Mouse (Mus musculus): ENCODE data around the gene Thap4. TPM values are rescaled to one million over a fixed set of nuclear protein-coding genes. Genes with fewer than 3 reads are reported as not detected.
A peak's percentile ranks its signal among the peaks of the same experiment; 100 is the strongest.
"Not testable (repeated sequence)": the region's sequence is repeated elsewhere in the genome, so short reads cannot be mapped to it uniquely, and the experiment has no call there.

Thap4 gene
- total RNA-seq, 4 experiments from 2014 or later = 33.6 to 45.6 (median 42.1) TPM

DNA sequence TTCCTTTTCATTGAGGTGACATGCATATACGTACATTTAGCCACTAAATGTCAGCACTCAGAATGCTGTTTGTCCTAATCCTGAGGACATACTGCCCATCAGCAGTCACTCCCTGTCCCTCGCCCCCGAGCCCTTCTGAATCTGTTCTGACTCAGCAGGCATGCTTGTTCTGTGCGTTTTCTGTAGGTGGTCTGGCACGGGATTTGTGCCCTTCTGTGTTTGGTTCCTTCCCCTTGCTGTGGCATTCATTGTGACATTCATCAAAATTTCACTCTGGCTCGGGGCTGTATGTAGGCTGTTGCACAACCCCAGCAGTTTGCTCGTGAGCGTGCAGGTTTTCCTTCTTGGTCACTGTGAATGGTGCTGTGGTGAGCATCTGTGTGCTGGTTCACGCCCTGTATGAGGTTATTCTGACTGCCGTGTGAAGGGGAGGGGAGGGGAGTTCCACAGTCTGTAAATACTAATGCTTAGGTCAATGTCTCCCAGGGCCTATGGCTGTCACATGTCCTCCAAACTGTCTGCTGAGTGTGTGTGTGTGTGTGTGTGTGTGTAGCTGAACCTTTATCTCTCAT, 62.8 kb downstream of the Thap4 start:
- DNase-seq (ENCODE audit: low spot score in 2 of 2) = no peak

DNA sequence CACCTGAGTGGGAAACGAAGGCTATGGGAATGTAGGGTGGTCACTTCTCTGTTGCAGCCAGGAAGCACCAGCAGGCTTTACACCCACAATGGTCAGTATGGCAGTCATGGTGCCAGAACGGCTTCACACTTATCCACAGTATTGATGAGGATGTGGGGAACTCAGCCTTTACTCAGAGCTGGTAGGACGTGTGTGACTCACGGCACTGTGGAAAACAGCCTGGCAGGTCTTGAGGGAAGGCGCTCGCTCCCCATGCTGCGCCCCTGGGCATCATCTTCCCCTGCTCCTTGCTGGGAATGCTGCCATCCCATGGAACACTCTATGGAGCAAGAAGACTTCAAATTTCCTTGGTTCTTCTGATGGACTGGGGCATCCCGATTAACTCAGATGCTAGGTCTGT, 63.6 kb downstream of the Thap4 start:
- DNase-seq (ENCODE audit: low spot score in 2 of 2) = no peak

GRCm38 (mm10) chr1:93689901-93690496, 64.7 kb downstream of the Thap4 start:
- no peak for DNase-seq (ENCODE audit: low spot score in 2 of 2)

DNA sequence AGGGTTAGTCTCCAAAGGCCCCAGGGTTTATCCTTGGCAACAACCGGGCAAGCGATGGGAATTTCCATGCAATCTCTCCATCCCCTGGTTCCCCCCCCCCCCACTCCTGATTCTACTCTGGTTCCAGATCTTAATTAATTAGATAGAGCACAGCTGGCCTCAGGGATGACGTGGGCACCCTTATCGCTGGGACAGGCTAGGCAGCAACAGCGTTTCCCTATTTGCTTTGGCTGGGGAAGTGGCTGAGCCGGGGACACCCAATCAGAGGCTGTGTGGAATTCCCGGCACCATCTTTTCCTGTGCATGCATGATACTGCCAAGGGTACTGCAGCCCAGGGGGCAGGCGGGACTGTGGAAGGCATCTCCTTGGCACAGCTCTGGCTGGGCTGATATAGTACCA, 66.5 kb downstream of the Thap4 start:
- DNase-seq (ENCODE audit: low spot score in 2 of 2) = no peak

DNA sequence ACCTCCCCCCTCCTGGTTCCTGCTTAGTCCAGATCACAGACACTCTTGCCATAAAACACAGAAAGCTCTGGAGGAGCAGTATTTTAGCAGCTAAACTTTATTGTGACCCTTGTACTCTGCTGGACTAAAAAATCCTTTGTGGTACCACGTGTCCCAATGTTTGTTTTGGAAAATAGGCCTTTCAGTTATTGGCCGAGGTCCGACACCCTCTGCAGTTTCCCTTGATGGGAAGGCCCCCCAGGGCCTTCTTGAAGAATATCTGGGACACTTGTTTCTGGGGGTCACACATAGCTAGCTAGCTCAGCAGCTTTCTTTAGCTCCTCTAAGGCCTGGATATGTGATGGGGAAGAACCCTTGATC, 67.7 kb downstream of the Thap4 start:
- DNase-seq (ENCODE audit: low spot score in 2 of 2) = no peak

DNA sequence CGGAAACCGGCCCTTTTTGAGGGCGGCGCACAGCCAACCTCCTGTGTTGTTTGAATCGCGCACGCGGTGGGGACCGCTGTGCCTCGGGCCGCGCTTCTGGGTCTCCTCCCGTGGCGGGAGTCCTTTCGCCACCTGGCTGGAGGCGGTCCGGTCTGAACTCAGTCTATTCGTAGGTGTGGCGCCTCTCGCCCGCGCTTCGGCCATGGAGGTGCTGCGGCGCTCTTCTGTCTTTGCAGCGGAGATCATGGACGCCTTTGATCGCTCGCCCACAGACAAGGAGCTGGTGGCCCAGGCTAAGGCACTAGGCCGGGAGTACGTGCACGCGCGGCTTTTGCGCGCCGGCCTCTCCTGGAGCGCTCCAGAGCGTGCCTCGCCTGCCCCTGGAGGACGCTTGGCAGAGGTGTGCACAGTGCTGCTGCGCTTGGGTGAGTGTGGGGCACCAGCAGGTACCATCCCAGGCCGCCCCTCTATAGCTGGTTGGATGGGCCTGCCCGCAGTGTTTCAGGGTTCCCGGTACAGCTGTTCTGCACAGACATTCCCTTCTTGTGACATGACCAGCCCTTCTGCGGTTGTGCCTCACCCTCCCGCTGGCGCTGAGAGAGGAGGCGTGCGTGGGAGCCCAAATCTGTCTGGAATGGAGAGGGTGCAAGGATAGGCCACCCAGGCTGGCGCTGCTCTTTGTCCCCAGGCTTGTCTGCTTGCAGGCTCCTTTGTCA, 68.3 kb downstream of the Thap4 start:
- peak; percentile 42 to 49 for DNase-seq (ENCODE audit: low spot score in 2 of 2)

GRCm38 (mm10) chr1:93685401-93686244, 69.0 kb downstream of the Thap4 start, which contains the start of gene Bok:
TSS of gene Bok (plus strand) at chr1:93685660.
- peak; percentile 37 to 54 for DNase-seq (ENCODE audit: low spot score in 2 of 2)

GRCm38 (mm10) chr1:93679889-93680568, 74.6 kb downstream of the Thap4 start:
- DNase-seq (ENCODE audit: low spot score in 2 of 2) = no peak

DNA sequence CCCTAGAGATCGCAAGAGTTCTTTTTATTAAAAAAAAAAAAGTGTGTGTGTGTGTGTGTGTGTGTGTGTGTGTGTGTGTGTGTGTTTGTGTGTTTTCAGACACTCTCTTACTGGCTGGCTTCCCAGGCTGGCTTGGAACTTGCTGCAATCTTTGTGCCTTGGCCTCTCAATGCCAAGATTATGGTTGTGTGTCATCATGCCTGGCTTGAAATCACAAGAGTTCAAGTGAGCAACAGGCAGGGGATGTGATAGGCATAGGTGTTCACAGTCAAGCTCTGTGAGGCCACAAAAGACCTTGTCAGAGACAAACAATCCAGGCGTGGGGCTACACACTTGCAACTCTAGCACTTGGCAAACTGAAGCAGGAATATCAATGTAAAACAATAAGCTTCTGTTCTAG, 76.3 kb downstream of the Thap4 start:
- no peak for DNase-seq (ENCODE audit: low spot score in 2 of 2)

- DNase-seq (ENCODE audit: low spot score in 2 of 2) = no peak
Observed at GRCm38 (mm10) chr1:93672682-93673081, 82.0 kb downstream of the Thap4 start.

DNA sequence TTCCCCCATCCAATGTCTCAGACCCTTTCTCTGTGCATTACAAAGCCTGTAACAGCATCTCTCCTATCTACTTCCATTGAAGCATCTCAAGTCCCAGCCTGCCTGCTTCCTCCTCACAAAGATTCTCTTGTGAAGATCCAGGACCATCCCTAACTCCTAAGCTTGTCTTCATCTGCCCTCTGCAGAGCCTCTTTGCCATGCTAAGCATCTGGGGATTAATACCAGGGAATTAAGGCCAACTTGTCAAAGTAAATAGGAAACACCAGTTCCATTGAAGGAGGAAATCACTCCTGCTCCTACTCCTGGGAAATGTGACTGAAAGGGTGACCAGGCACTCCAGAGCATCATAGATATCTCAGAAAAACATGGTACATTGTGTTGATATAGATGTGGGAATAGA, 84.7 kb downstream of the Thap4 start:
- DNase-seq (ENCODE audit: low spot score in 2 of 2) = no peak

- DNase-seq (ENCODE audit: low spot score in 2 of 2) = peak; percentile 22 to 25
Observed at GRCm38 (mm10) chr1:93668791-93669548, 85.7 kb downstream of the Thap4 start.

- DNase-seq (ENCODE audit: low spot score in 2 of 2) = no peak
Observed at GRCm38 (mm10) chr1:93667760-93668400, 86.8 kb downstream of the Thap4 start.

- DNase-seq (ENCODE audit: low spot score in 2 of 2) = not testable (repeated sequence)
Observed at GRCm38 (mm10) chr1:93658559-93658958, 96.1 kb downstream of the Thap4 start, which contains the start of gene Stk25. TSS of gene Stk25 (minus strand) at chr1:93658659.

- DNase-seq (ENCODE audit: low spot score in 2 of 2) = no peak
Observed at GRCm38 (mm10) chr1:93657025-93657360, 97.7 kb downstream of the Thap4 start.

GRCm38 (mm10) chr1:93656325-93657024, 98.2 kb downstream of the Thap4 start:
- no peak for DNase-seq (ENCODE audit: low spot score in 2 of 2)

- no peak for DNase-seq (ENCODE audit: low spot score in 2 of 2)
Observed at GRCm38 (mm10) chr1:93654798-93655197, 99.9 kb downstream of the Thap4 start.

GRCm38 (mm10) chr1:93654275-93654674, 100.4 kb downstream of the Thap4 start:
- DNase-seq (ENCODE audit: low spot score in 2 of 2) = no peak

All from left cerebral cortex, adult 8-10 months (tissue).